Mouse (Mus musculus) thymus, adult 2 months (tissue): Measurements from ENCODE around the gene Lrp4.

ENCODE experiments used
- CTCF ChIP-seq: fragments of 200-500 bp; IDR thresholded peaks from 2 replicates; pipeline ENCODE4 v1.5.1; 2012; ENCODE audit warnings: mild to moderate bottlenecking, control low read depth, low read length, moderate library complexity, borderline replicate concordance; ENCODE audit not compliant: control insufficient read depth, poor library complexity, insufficient read depth; ENCODE audit errors: extremely low read depth
- POLR2A ChIP-seq: fragments of 200-500 bp; IDR thresholded peaks from 2 replicates; pipeline ENCODE4 v1.6.1; 2012; ENCODE audit warnings: mild to moderate bottlenecking, low read length, control low read depth, moderate library complexity; ENCODE audit not compliant: control insufficient read depth, poor library complexity, insufficient read depth; ENCODE audit errors: extremely low read depth

- TF ChIP-seq POLR2A (no peak), CTCF (no peak)
Measured at GRCm38 (mm10) chr2:91449662-91450061, 7.6 kb upstream of the Lrp4 start.
